Mouse (Mus musculus): ENCODE results near the gene Rtel1.

The Rtel1 gene

DNA sequence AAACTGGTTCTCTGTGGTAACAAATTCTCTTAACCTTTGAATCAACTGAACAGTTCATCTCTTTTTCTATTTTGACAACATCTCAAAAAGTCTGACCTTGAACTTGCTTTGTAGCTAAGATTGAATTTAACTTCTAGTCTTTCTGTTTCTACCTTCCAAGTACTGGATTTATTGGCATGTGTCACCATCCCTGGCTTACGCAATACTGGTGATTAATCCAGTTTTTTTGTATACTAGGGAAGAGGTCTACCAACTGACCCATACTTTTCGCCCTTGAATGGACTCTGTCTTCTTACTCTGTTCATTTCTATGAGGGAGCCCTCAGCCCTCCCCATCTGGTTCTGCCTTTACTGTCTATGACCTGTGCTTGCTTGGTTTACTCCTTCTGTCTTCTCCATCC is 6.6 kb downstream of the Rtel1 start:
- peak; percentile 66 for DNase-seq (ENCODE audit: low read depth)

DNA sequence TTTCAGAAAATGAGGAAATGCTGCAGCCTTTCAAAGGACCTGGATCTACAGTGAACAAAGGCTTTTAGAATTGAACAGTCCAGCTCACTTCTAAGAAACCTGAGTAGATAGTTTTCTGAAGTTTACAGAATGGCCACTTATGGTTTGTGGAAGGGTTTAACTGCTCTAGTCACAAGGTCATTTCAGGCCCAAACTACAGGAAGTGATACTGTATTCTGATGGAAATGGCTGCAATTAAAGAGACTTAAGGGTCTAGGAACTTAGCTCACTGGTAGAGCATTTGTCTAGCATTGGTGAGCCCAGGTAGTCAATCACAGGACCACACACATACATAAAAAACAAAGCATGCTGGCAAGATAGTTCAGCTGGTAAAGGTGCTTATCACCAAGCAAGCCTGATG is 13.0 kb downstream of the Rtel1 start:
- no peak for DNase-seq (ENCODE audit: low read depth)

DNA sequence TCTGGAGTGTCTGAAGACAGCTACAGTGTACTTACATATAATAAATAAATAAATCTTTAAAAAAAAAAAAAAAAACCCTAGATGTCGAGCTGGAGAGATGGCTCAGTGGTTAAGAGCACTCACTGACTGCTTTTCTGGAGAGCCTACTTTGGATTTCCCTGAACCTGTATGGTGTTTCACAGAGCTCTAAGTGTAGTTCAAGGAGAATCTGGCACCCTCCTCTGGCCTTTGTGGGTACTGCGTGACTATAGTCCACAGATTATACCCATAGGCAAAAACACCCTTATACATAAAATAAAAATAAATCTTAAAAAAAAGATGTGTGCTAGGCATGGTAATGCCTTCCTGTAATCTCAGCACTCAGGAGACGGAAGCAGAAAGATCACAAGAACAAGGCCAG is 14.5 kb downstream of the Rtel1 start:
- peak; percentile 88 for DNase-seq (ENCODE audit: low read depth)

DNA sequence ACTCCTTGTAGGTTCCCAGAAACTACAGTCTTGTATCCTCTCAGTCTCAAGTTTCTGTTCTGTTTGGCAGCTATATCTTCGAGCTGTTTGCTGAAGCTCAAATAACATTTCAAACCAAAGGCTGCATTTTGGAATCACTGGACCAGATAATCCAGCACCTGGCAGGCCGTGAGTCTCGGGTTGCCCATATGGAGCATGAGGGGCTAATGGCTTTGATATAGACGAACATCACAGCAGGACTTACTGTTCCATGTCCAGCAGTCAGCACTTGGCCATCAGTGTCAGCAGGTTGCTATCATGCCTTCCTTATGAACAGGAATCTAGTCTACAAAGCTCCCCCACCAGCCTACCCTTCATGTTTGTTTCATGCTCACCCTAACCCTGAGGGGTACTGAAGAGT is 20.9 kb downstream of the Rtel1 start:
- no peak for DNase-seq (ENCODE audit: low read depth)

DNA sequence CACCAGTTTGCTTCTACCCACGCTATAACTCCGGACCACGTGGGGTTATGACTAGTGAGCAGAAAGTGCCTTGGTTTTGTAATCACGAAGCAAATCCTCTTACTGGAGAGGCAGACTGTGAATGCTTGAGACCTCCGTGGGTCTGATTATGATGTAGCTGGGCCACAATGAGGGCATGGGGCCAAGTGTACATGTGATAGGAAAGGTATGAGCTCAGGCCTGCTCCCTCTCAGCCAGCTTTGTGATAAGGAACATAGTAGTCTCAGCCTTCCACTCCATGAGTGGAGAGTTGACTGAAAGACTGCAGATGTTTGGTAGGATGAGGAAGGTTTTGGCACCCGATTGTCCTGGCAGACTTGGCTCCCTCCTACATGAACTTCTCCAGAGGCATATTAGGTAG is 23.2 kb downstream of the Rtel1 start:
- no peak for DNase-seq (ENCODE audit: low read depth)

DNA sequence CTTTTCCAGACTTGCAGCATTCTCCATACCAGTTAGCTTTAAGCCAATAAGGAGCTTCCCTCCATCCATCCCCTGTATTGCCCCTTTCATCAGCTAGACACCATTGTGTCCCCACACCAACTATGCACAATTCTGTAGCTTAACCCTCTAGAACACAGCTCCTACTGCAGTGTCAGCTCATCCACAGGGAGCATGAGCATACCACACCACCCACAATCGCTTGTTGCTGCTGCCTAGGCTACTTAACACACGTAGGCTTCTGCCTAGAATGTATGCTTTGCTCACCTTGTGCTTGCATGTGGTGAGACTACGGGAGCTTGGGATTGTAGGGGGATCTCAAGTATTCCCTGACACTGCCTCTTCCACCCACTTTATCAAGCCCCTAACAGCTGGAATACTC is 37.2 kb downstream of the Rtel1 start:
- no peak for DNase-seq (ENCODE audit: low read depth)

DNA sequence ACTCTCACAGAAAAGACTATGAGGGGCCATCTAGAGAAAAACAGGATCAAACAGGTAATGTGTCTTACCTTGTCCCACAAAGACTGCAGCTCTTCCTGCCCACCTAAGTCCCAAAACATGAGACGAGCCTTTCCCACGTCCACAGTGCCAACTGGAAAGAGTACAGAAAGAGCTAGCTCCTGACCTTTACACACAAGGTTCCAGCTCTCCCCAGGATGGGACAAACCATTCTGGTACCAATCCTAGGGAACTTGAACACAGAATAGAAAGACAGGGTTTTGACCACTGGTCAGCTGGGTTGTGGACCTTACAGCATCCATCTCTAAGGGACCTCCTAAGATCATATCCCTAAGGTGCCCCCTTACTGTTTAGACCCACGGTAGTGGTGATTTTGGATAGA is 44.4 kb downstream of the Rtel1 start:
- no peak for DNase-seq (ENCODE audit: low read depth)

DNA sequence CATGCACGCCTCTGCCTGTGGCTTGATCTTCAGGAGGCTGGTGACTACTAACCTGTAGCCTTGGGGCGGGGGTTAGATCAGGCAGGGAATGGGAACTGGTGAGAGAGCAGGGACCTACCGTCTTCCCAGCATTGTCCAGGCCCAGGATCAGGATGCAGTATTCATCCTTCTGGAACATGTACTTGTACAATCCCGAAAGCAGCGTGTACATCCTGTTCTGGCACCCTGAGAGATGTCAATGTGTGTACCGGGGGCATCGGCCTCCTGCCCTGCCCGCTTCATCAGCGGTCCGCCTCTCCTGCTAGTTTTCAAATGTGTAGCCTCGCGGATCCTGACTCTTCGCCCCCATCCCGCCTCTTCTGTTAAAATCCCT is 44.9 kb downstream of the Rtel1 start:
- no peak for DNase-seq (ENCODE audit: low read depth)

DNA sequence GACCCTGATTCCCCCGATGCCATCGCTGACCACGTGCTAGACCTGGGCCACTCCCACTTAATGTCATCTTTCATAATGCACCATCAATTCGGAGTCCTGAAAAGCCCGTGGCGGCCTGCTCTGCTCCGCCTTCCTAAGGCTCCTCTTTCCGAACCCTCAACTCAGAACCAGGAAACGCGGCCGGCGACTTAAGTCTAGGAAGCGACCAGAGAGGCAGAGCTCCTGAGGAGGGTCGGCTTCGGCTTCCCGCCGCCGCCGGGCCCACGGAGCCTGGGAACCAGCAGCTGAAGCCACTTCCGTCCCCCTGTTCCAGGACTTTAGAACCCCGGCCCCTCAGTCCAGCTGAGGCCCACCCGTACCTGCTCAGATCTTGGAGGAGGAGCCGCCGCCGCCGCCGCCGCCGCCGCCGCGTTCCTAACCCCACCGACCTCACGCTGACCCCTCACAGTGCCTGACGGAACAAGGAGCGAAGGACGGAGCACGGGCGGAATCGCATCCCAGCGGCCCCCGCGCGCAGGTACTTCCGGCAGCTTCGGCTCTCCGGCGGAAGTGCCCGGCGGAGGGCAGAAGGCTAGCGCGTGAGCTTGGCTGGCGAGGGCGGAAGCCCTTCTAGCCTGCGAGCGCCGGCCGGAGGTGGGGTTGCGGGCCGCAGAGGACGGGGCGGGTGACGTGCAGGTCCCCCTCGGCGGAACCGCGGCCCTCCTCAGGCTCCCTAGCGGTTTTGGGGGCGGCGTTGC is 45.5 kb downstream of the Rtel1 start, which contains the start of the genes Zgpat and Arfrp1:
TSS of gene Zgpat (plus strand) at position 69 of the 737 bp plus-strand sequence.
TSS of gene Arfrp1 (minus strand) at position 545 of the 737 bp plus-strand sequence.
- peak; percentile 91 for DNase-seq (ENCODE audit: low read depth)

DNA sequence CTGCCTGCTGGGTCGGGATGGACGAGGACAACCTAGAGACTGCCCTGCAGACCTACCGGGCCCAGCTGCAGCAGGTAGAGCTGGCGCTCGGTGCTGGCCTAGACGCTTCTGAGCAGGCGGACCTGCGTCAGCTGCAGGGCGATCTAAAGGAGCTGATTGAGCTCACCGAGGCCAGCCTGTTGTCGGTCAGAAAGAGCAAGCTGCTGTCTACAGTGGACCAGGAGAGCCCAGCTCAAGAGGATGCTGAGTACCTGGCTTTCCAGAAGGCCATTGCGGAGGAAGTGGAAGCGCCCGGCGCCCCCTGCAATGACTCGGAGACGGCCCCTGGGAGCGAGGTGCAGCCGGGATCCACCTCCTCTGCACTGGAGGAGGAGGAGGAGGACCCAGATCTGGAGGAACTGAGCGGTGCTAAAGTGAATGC is 46.1 kb downstream of the Rtel1 start:
- DNase-seq (ENCODE audit: low read depth): no peak

DNA sequence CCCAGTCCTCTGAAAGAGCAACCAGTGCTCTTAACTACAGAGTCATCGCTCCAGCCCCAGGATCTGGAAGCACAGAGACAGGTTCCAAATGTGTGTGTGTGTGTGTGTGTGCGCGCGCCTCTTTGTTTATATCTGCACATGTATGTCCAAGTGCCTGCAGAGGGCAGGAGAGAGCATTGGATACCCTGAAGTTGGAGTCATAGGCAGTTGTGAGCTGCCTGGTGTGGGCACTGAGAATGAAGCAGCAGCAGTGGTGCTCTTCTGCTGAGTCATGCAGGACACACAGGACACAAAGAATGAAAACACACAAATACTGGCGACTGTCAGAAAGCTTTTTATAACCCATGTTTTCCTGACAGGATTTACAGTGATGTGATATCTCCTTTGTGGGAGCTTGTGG is 50.5 kb downstream of the Rtel1 start:
- peak; percentile 31 for DNase-seq (ENCODE audit: low read depth)

DNA sequence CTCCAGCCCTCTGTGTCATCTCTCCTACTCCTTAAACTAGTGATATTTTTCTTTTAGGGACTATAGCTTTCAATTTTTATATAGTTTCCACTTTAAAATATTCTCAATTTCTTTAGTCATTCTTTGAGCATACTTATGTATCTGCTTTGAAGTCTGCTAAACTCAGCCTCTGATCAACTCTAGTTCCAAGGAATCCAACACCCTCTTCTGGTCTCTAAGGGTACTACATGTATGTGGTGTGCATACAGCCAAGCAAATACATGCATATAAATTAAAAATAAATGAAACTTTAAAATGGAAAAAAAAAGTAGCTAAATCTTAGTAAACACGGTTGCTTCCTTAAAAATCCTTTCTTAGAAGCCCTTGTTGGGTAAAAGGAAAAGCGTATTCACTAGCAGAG is 56.2 kb downstream of the Rtel1 start:
- DNase-seq (ENCODE audit: low read depth): peak; percentile 68

DNA sequence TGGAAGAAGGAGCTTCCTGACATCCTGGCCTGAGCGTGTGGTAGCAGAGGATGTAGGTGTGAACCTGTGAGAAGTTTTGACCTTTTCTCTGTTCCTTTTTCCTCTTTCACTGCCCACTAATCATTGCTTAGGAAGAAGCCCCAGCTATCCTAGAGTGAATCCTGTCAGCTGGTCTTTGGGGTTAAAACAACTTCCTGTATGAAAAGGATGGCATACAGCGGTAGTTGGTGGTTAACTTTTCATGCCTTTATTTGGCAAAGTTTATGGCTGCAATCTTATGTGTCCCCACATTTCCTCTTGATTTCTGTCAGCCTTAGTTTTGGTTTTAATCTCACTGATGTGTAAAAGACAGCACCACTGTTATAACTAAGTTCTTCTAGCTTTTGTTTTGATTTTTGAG is 57.7 kb downstream of the Rtel1 start:
- no peak for DNase-seq (ENCODE audit: low read depth)

DNA sequence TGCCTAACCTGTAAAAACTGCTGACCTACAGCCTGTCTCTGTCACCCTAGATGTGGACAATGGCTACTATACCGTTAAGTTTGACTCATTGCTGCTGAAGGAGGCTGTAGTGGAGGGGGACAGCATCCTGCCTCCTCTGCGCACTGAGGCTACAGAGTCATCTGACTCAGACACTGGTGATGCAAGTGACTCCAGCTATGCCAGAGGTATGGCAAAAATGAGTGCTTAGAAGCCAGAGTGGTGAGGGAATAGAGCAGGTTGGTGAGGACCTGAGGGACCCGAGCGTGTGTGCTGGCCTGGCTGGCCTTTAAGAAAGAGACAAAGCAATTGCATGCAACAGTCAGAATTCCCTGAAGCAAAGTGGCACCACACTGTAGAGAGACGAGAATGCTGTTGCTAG is 59.2 kb downstream of the Rtel1 start:
- peak; percentile 9 for DNase-seq (ENCODE audit: low read depth)

DNA sequence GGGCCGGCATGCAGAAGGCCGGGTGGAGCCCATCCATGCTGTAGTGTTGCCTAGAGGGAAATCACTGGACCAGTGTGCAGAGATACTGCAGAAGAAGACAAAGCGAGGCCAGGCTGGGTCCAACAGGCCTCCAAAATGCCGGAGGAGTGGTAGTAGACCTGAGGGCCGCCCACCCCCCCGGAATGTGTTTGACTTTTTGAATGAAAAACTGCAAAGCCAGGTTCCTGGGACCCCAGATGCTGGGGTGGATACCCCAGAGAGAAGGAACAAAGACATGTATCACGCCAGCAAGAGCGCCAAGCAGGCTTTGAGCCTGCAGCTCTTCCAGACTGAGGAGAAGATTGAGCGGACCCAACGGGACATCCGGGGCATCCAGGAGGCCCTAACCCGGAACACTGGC is 60.2 kb downstream of the Rtel1 start, which contains the start of gene Lime1:
TSS of gene Lime1 (plus strand) at position 301 of the 400 bp plus-strand sequence.
- no peak for DNase-seq (ENCODE audit: low read depth)

DNA sequence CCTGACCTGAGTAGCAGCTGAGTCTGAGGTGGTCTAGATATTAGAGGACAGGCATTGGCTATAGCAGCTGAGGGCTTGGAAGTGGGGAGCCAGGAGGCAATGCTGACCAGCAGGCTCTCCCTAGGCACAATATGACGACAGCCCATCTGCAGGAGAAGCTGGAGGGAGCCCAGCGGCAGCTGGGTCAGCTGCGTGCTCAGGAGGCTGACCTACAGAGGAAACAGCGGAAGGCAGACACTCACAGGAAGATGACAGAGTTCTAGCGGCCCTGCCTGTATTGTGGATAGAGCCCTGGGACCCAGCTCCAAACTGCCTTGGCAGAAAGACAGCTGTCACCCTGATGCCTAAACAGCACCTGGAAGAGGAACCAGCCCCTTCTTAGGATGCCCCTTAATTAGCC is 60.7 kb downstream of the Rtel1 start:
- no peak for DNase-seq (ENCODE audit: low read depth)

DNA sequence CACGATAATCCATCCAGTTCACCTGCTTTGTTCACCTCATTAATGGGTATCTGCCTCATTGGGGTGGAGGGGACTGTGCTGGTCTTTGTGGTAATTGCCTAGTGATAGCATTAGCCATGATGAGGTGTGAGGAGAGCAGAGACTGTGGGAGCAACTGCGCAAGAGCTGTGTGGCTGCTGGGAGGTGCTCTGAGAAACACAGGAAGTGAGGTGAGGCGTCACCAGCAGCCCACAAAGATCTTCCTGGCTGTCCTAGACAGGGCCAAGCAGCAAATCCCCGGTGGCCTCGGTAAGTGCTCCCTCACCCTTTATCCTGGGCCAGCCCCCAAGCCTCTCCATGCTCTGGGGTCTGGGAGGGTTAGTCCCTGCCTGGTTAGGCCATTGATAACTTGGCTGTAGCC is 61.6 kb downstream of the Rtel1 start:
- no peak for DNase-seq (ENCODE audit: low read depth)

DNA sequence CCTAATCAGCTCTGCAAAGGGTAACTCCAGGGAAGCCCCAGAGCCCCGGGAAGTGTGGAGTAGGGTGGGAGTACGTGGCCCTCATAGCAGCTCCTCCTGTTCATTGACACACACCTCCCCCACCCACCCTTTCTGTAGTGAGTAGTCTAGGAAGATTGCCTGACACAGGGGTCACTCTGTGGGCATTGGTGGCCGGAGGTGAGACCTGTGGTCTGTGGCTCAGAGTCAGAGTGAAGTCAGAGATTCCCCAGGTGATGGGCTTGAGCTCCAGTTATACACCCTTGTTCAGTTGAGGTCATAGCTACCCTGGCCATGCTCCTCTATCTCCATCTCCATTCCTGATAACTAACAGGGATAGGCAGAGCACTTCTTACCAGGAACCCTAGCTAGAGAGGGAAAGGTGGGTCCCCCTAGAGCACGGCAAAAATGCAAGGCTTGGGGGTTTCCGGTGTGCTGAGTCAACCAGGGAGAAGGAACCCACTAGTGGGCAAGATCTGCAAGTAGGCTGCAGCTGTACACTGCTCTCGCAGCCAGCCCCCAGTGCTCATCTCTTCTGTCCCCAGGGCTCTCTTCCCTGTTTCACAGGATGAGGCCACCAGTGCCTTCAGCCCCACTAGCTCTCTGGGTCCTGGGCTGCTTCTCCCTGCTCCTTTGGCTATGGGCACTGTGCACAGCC is 62.2 kb downstream of the Rtel1 start:
- DNase-seq (ENCODE audit: low read depth): no peak

DNA sequence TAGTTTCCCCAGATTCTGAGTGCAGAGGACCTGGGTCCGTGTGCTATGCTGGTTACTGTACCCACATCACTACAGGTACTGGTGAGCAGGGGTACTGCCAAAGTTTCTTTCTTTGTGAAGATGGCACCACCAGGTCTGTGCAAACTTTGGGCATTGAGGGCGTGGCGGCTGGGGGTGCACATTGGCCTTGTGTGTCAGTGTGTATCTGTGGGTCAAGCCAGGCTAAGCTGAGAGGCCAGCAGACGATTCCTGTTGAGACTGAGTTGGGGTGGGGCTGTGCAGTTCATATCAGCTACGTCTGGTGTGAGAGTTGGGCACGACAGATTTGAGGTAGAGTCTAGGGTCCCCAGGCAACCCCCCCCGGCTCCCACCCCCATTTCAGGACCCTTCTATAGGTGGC is 64.9 kb downstream of the Rtel1 start:
- DNase-seq (ENCODE audit: low read depth): no peak

DNA sequence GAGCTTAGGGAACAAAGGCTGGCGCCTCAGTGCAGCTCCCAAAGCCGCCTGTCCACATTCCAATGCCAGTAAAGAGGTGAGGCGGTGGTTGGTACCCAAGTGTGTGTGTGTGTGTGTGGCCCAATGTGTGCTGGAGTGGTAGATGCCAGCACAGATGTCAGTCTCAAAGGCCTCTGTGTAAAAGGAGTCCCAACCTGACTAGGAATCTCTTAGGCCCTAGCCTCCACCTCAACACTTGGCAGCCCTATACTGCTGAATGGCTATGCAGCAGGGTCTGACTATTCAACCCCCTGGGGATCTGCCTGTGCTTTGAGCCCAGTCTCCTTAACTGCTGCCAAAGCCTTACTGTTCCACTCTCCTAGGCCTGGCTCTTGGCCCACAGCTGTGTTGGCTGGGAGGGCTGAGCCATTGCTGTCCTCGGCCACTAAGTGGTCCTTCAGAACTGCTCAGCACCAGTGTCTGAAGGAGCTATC is 65.4 kb downstream of the Rtel1 start:
- DNase-seq (ENCODE audit: low read depth): peak; percentile 55

DNA sequence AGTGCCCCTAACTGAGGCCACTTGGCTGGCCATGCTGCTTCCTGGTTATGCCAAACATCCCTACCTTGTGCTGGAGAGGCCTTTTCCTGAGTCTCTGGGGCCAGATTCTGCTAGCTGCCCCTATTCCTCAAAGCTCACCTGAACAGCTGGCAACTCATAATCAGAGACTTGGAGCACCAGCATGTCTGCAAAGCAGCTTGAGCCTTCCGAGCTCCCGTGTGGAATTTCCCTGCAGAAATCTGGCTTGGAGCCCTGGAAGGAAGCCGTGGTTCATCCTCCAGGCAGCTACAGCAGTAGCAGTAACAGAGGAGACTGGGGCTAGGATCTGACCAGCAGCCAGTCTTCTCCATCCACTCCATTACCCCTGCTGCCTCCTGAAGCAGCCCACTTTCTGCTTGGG is 66.3 kb downstream of the Rtel1 start:
- peak; percentile 40 for DNase-seq (ENCODE audit: low read depth)

DNA sequence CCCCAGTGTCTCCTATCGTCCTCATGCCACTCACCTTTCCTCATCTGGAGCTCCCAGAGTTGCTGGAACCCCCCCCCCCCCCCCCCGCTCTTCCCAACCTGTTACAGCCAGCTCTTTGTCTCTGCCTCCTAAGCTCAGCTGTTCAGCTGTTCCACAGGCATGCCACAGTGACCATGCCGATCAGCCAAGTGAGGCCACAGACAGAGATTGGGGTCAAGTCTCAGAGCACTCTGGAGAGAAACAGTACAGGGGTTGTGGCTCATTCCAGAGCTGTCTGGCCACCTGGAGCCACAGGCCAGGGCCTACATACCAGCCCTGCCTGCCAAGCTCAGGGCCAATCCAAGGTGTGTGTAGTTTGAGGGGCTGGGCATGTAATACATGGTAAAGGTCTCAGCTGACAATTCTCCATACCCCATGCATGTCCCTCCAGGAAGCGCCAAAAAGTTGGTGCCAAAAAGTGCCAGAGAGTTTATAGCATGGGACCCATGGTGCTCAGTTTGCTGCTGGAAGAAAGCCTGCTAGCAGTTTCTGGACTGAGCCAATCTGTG is 67.2 kb downstream of the Rtel1 start:
- DNase-seq (ENCODE audit: low read depth): no peak

DNA sequence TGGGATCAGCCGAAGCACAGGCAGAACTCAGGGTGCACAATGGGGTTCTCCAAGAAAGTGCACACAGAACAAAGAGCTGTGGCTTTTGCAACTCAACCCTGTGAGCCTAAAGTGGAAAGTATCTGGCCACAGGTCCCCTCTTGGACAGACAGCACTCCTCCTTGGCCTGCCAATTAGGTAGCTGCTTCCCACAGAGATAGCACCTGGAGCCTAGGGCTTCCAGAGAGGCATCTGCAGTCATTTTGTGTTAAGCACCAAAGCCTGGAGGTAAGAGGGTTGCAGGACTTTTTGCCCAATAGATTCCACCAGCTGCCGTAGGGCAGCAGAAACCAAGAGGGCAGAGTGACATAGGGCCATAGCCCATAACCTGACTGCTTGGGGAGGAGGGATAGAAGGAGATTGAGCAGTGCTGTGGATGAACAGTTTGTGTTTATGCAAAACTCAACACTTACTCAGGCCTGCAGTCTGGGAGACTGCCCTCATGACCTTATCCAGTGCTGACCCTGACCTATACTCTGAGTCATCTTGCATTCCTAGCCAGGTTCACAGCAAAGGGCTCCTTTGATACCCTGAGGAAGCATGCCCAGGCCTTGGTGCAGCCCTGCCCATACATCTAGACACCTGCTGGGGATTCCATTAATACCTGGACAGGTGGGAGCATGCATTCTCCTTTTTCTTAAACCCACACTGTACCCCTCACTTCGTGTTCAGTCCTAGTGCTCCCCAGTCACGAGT is 70.8 kb downstream of the Rtel1 start:
- DNase-seq (ENCODE audit: low read depth): no peak

Data from NIH3T3 (cell line).